Mouse (Mus musculus) stomach, embryonic 14.5 days (tissue): ENCODE data around the gene Pak6. TPM values are rescaled to one million over a fixed set of nuclear protein-coding genes. Genes with fewer than 3 reads are reported as not detected.

Experiments
- ATAC-seq: fragments of 200-750 bp; cut with Nextera tagmentation; 2 replicates; pipeline ENCODE4 v1.8.0; 2017; ENCODE audit warnings: low read depth, moderate TSS enrichment; ENCODE audit not compliant: insufficient number of reproducible peaks, insufficient read depth, low FRiP score
- H3K27ac ChIP-seq: fragments of 300-500 bp; sonication (generic); 2 replicates; pipeline ENCODE4 v1.5.1; 2014; ENCODE audit warnings: mild to moderate bottlenecking, low read length, moderate library complexity, mixed read lengths
- H3K27me3 ChIP-seq: fragments of 300-500 bp; sonication (generic); 2 replicates; pipeline ENCODE4 v1.6.1; 2014; ENCODE audit warnings: low read length, control low read depth, mixed read lengths; ENCODE audit not compliant: control insufficient read depth, insufficient read depth
- H3K36me3 ChIP-seq: fragments of 300-500 bp; sonication (generic); 2 replicates; pipeline ENCODE4 v1.6.1; 2014; ENCODE audit warnings: mild to moderate bottlenecking, control low read depth, low read length, moderate library complexity, mixed read lengths; ENCODE audit not compliant: control insufficient read depth, insufficient read depth
- H3K4me1 ChIP-seq: fragments of 300-500 bp; sonication (generic); 2 replicates; pipeline ENCODE4 v1.6.1; 2014; ENCODE audit warnings: low read length, control low read depth, mixed read lengths; ENCODE audit not compliant: control insufficient read depth, insufficient read depth
- H3K4me2 ChIP-seq: fragments of 300-500 bp; sonication (generic); replicated peaks from 2 replicates; pipeline ENCODE4 v1.6.1; 2014; ENCODE audit warnings: low read depth, low read length, control low read depth
- H3K4me3 ChIP-seq: fragments of 300-500 bp; sonication (generic); 2 replicates; pipeline ENCODE4 v1.5.1; 2014; ENCODE audit warnings: low read depth, low read length, control low read depth
- H3K9ac ChIP-seq: fragments of 300-500 bp; sonication (generic); replicated peaks from 2 replicates; pipeline ENCODE4 v1.6.1; 2014; ENCODE audit warnings: low read depth, mild to moderate bottlenecking, control low read depth, low read length, moderate library complexity, mixed read lengths
- H3K9me3 ChIP-seq: fragments of 300-500 bp; sonication (generic); 2 replicates; pipeline ENCODE4 v1.6.1; 2016; ENCODE audit warnings: low read depth, low read length, control low read depth; ENCODE audit not compliant: control insufficient read depth
- WGBS: fragments of 180-500 bp; shearing (Covaris S2); extraction: QIAGEN DNeasy Blood & Tissue Kit; methylation state at CpG from one replicate; pipeline ENCODE4 v1.1.7; 2014; 5-methylcytosine and 5-hydroxymethylcytosine counted together
- polyA plus RNA-seq: library from polyadenylated mRNA; unstranded; fragments of >200 nt; fragmentation: Nextera tagmentation; extraction: Ambion mirVana; gene quantifications from 2 replicates; pipeline ENCODE4 v1.2.1, GENCODE M21; 2014

Pak6 gene
- polyA plus RNA-seq, 1 experiment from 2014 or later = 3.3 TPM

GRCm38 (mm10) chr2:118747301-118747960, 84.3 kb downstream of the Pak6 start:
- H3K36me3 ChIP-seq = no peaks in the 10 kb centered on the region
- H3K27me3 ChIP-seq = no peaks in the 10 kb centered on the region
- H3K4me2 ChIP-seq = peak overlapping the region; percentile 89
- no peak overlapping the region for H3K27ac ChIP-seq
- H3K4me3 ChIP-seq = peak overlapping the region; percentile 69; the same call in 1 of the 2 replicates
- no peak for ATAC-seq
- WGBS = 28% methylated on average over 10 of the region's 10 CpGs
- H3K4me1 ChIP-seq = peaks cover 21% of the 10 kb centered on the region
- no peak overlapping the region for H3K9ac ChIP-seq
- H3K9me3 ChIP-seq = no peaks in the 10 kb centered on the region

Other genes starting within 250 kb of the Pak6 start
- gene Srp14, start 183.6 kb upstream of the Pak6 start, polyA plus RNA-seq = 221 and 226 TPM in 2 replicates
- 7.7 and 8.2 TPM in 2 replicates for gene Bmf, start 113.6 kb upstream of the Pak6 start, polyA plus RNA-seq
- gene Bub1b, start 65.1 kb upstream of the Pak6 start, polyA plus RNA-seq = 80.4 and 81.2 TPM in 2 replicates
- gene Ankrd63, start 40.7 kb downstream of the Pak6 start, polyA plus RNA-seq = 0.07 TPM in 1 of 2 replicates, not detected in the other
- gene Plcb2, start 65.1 kb downstream of the Pak6 start, polyA plus RNA-seq = 1.3 and 2.0 TPM in 2 replicates
- 33.0 and 33.5 TPM in 2 replicates for gene Inafm2, start 82.5 kb downstream of the Pak6 start, polyA plus RNA-seq
- 0.75 and 1.4 TPM in 2 replicates for gene Ccdc9b, start 99.4 kb downstream of the Pak6 start, polyA plus RNA-seq
- 22.2 and 24.8 TPM in 2 replicates for gene Phgr1, start 109.5 kb downstream of the Pak6 start, polyA plus RNA-seq
- gene Disp2, start 116.4 kb downstream of the Pak6 start, polyA plus RNA-seq = 2.1 and 2.8 TPM in 2 replicates
- gene Knstrn, start 150.7 kb downstream of the Pak6 start, polyA plus RNA-seq = 103 and 105 TPM in 2 replicates
- gene Ivd, start 198.7 kb downstream of the Pak6 start, polyA plus RNA-seq = 55.9 and 57.9 TPM in 2 replicates
- gene Bahd1, start 237.1 kb downstream of the Pak6 start, polyA plus RNA-seq = 1.8 TPM in 2 replicates